Mouse (Mus musculus): ENCODE measurements around the gene Mdga1.

Mdga1 gene

DNA sequence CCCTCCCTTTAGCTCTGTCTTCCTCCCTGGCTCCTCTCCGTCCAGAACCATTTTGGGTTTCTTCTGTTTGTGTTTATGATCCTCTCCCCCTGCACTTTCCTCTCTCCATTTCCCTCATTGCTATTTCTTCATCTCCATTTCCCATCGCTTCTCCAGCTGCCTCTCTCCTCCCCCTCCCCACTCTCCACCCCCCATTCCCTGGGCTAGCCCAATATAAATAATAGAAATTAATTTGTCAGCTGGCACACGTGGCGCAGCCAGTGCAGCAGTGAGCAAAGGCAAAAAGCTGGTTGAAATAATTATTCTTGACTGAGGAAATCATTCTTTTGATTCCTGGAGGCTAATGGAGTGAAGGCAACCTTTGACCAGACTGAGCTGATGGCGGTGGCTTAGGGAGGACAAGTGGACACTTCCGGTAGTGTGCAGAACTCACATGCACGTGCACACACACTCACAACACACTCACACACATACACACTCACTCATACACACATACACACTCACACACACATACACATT lies at the start of gene Mdga1:
Gene Mdga1 (minus strand): TSS at position 51 of the 519 bp plus-strand sequence.
- no peak for DNase-seq (ENCODE audit: low spot score)

GRCm38 (mm10) chr17:30018927-30019610 lies 49.2 kb upstream of the Mdga1 start:
- no peak for DNase-seq (ENCODE audit: low spot score)

DNA sequence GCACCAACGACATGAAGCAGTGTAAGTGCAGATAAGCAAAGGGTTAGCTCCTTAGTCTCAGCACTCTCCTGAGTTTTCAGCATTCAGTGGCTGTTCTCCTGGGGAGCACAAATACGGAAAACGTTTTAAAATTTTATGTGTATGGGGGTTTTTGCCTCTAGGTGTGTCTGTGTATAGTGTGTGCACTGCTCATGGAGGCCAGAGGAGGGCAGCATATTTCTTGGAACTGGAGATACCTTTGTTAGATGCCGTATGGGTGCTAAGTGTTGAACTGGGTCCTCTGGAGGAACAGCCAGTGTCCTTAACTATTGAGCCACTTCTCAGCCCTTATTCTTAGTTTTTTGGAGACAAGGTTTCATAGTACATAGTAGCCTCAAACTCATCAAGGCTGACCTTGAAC lies 44.8 kb upstream of the Mdga1 start:
- no peak for DNase-seq (ENCODE audit: low spot score)

- no peak for DNase-seq (ENCODE audit: low spot score)
Observed at GRCm38 (mm10) chr17:30008392-30008791, 38.5 kb upstream of the Mdga1 start.

GRCm38 (mm10) chr17:30007883-30008282 lies 38.0 kb upstream of the Mdga1 start:
- DNase-seq (ENCODE audit: low spot score), result no peak

DNA sequence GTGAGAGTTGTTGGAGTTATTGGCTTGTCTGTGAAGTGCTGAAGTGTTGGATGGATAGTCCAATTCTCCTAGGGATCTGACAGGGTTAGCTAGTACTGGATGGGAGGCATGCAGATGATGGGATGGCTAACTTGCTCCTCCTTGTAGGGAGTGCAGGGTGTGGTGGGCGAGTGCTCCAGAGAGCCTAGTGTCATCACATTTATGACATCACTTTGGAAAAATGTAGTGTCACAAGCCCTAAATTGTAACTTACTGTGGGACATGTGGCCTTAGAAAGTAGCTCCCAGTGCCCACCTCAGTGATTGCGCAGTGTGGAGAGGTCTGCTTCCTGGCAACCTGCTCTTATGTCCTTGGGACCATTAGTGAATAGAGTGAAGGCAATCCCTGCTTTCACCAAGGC lies 37.0 kb upstream of the Mdga1 start:
- DNase-seq (ENCODE audit: low spot score), result no peak

DNA sequence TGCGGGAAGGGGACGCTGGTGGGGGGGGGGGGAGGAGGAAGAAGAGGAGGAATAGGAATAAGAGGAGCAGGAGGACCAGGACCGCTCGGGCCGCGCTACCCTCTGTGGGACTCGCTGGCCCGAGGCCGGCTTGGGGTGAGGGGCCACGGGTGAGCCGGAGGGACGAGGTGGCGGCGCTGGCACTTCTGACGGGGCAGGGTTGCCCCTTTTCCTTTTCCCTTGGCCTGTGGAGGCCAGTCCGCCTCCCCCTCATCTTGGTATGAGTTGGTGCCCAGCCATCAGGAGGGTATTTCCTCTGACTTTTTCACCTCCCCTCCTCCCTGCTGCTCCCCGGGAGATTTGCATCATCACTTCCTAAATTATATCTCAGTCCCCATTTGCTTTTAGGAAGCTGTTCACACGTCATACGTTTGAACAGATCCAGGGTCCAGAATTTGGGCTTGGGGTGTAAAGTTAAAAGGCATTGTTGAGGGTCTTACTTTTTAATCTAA lies 35.6 kb upstream of the Mdga1 start:
- DNase-seq (ENCODE audit: low spot score), result peak; percentile 27

DNA sequence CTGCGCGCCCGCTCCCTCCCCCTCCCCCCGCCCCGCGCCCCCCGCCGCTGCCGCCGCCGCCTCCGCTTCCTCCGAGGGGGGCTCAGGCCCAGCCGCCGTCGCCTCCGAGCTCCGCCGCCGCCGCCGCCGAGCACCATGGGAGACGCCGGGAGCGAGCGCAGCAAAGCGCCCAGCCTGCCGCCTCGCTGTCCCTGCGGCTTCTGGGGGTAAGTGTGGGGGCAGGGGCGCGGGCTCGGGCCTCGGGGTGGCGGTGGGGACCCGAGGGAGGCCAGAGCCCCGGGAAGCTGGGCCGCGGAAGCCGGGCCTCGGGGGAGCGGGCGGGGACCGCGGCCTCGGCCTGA lies 35.2 kb upstream of the Mdga1 start:
- DNase-seq (ENCODE audit: low spot score), result no peak

DNA sequence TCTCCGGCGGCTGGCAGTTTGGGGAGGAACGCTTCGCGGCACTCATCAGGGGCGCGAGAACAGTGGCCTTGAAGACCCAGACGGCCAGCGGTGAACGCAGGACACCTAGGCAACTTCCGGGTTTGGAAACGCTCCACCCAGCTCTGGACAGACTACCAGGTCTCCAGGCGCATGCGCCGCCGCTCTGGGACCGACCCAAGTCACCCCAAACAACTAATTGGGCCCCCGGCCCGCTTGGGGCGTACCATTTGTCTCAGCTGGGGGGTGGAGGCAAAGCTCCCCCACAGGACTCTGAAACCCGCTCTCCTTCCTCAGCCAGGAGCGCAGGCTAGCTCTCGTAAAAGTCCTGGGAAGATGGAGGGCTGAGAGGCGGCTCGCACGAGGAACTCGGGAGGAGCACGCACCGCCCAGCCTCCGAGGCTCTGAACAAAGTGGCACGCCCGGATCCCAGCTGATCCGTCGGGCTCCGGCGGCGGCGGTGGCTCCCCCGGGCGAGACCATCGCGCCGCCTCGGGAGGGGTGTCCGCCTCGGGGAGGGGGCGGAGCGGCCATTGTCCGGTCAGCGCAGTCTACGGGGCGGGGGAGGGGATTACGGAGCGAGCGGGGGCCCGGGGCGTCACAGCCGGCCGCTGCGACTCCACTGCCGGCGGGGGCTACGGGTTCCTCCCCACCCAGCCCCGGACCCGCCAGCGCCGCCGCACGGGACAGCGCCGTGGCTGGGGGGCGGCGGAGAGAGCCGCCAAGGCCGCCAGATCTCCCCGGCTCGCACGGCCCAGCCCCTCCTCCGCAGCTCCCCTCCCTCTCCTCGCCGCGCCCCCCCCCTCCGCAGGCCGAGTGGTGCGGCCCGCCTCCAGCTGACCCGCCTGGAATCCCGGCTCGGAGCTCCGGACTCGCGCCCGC lies 34.6 kb upstream of the Mdga1 start, which contains the start of gene Zfand3:
Gene Zfand3 (plus strand): TSS at position 531 of the 900 bp plus-strand sequence.
- DNase-seq (ENCODE audit: low spot score), result peak; percentile 92

DNA sequence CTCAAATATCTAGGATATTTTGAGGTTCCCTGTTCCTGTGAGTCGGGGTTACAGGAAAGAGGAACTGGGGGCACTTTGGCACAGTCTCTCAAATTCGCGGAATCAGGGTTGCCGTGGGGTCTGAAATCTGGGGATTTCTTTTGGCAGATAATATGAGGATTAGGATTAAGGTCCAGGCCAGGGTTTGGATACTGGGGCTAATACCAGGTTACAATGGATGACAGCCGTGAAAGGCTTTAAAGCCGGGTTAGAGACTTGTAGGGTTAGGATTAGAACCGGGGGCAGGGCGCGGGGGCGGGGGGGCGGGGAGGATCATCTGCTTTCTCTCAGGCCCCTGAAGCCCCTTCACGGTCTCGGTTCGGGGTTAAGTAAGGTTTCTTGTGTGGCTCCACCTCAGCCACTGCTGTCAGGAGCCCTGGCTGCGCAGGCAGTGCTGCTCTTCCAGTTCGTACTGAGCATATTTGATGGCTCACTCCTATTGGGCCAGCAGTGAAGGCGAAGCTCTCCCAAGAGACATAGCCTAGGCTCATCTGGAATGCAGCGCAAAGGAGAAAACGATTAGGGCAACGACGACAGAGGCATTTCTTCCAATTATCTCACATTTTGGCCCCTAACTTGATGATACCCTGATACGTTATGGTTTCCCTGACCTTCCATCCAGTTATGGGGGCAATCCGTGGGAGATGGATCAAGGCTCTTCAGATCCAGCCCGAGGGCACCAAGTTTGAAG lies 28.8 kb upstream of the Mdga1 start:
- no peak for DNase-seq (ENCODE audit: low spot score)

DNA sequence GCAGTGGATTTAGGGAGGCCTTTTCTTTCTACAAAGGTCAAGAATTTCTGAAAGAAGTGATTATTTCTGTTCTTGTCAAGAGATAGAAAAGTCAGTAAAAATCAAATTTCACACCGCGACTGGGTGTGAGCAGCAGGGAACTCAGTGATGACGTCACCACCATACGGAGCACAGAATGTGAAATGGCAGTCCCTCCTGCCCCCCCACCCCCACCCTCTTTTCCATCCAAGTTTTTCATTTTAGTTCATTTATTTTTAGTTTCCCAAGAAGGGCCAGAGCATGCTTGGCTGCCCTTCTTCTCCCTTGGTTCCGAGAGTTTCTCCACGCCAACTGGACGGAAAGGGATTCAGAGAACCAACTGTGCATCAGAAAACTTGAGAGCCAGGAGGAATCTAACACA lies 27.8 kb upstream of the Mdga1 start:
- DNase-seq (ENCODE audit: low spot score), result no peak

- no peak for DNase-seq (ENCODE audit: low spot score)
Observed at GRCm38 (mm10) chr17:29995986-29996385, 26.1 kb upstream of the Mdga1 start.

DNA sequence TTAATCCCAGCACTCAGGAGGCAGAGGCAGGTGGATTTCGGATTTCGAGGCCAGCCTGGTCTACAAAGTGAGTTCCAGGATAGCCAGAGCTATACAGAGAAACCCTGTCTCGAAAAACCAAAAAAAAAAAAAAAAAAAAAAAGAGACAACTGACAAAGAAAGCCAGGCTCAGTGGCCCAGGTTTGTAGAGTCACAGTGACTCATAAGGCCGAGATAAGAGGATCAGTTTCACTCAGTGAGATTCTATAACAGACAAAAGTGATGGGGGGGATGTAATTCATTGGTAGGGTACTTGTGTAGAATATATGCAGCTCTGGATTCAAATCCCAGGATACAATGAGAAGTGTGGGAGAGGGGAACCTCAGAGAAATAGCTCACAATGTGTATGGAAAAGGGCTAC lies 24.6 kb upstream of the Mdga1 start:
- DNase-seq (ENCODE audit: low spot score), result no peak

- DNase-seq (ENCODE audit: low spot score), result no peak
Observed at GRCm38 (mm10) chr17:29994011-29994410, 24.1 kb upstream of the Mdga1 start.

GRCm38 (mm10) chr17:29993488-29993887 lies 23.6 kb upstream of the Mdga1 start:
- DNase-seq (ENCODE audit: low spot score), result peak; percentile 60

- DNase-seq (ENCODE audit: low spot score), result no peak
Observed at GRCm38 (mm10) chr17:29990845-29991244, 21.0 kb upstream of the Mdga1 start.

DNA sequence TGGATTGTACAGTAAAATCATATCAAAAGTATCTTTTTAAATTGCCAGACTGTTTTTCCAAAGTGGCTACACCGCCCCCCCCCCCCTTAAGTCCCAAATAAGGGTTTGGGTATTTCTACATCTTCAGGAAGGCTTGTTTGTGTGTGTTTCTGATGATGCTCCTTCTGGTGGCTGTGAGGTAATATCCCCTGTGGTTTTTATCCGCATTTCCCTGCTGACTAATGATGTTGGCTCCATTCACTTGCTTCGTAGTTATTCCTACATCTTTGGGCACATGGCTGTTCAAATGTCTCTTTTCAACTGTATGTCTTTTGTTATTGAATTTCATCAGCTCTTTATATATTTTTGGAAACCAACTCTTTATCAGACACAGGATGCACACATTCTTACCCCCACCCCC lies 20.2 kb upstream of the Mdga1 start:
- DNase-seq (ENCODE audit: low spot score), result no peak

- no peak for DNase-seq (ENCODE audit: low spot score)
Observed at GRCm38 (mm10) chr17:29989653-29990052, 19.8 kb upstream of the Mdga1 start.

DNA sequence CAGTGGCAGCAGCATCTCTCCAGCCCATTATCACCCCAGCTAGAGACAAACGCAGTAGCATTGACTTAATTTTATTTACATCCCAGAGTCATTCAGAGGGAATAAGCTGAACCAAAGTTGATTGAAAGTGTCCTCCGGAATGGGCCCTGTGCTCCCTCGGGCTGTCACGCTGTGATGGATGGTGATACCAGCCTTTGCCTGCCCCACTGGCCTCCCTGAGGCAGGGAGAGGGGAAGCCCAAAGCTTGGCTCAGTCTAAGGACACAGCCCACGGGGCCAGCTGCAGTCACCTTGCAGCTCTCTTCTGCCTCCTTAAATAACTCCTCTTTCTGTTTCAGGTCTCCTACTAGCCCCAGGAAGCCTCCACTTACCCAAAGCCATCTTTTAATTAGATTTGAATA lies 18.3 kb upstream of the Mdga1 start:
- DNase-seq (ENCODE audit: low spot score), result no peak

DNA sequence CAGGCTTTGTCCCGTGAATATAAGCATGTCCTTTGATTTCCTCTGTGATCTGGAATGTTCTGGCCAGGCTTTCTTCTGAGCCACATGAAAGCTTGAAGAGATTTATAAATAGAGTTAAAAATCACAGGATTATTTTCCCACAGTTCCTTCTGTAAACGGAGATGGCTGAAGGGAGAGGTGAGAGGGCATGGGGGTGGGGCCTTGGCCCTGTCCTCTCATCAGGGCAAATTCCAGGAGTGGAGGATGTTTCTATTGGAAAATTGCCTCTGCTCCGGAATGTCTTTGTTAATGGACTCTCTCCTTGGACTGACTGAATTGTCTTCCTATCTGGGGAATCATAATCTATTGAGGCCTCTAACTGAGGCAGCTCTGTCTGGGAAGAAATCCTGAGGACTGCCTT lies 15.6 kb upstream of the Mdga1 start:
- no peak for DNase-seq (ENCODE audit: low spot score)

DNA sequence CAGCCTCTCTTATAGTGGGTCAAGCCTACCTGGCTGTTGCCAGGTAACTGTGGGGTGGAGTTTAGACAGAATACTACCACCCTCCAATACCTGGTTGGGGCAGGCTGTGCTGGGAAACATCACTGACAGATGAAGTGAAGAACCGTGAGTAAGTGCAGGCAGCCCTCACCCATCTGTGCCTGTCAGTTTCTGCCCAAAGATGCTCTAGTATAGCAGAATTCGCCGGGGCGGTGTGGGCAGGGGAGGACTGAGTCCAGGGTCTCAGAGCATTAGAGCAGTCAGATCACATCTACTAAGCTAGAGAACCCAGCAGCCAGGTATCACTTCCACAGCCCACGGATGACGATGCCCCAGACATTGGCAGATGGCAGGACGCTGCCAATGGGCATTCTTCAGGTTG lies 15.0 kb upstream of the Mdga1 start:
- DNase-seq (ENCODE audit: low spot score), result peak; percentile 51

- no peak for DNase-seq (ENCODE audit: low spot score)
Observed at GRCm38 (mm10) chr17:29983190-29983589, 13.3 kb upstream of the Mdga1 start.

All from layer of hippocampus, adult 11-12 months (tissue).